Mouse (Mus musculus): ENCODE results near the gene Bad.

DNA sequence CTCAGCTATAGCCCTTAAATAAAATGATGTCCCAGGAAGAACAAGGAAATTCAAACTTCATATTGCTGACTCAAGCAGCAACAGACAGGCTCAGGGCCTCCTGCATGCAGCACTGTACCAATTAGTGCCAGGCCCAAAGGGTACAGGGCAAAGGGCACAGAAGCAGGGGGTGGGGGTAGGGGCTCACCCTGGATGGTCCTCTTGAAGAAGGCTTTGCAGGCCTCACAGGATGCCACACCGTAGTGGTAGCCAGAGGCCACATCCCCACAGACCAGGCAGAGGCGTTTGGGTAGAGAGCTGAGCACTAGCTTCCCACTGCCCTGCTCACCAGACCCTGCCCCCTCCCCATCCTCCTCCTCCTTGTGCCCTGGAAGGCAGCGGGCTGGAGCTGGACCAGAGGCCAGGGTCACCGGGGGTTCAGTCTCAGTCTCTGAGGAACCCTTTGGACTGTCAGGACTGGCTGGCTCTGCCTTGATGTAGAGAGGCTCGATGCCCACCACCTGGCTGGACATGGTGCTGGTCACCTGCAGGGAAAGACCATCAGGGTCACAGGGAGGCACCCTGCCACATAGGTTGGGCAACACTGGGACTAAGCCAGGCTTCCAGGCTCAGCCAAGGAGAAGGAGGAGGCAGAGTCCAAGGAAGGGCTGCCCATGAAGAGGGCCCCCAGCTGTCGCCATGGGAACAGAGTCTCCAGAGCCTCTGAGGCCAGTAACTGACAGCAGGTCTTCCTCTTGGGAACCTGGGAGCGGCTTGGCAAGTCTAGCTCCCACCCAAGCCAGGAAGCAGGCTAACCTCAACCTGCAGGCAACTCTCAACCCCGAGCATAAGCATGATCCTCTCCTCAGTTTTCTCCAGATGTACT, 21.6 kb upstream of the Bad start:
- no peak for TF ChIP-seq GATA1 (IDR thresholded peaks at IDR 0.05; ENCODE audit: borderline replicate concordance, low read length)
- TF ChIP-seq FLI1 (IDR thresholded peaks at IDR 0.05; ENCODE audit: low read length) = no peak
